Mouse (Mus musculus): ENCODE measurements around the gene Pdia2. TPM values are rescaled to one million over a fixed set of nuclear protein-coding genes. Genes with fewer than 3 reads are reported as not detected.

Gene Pdia2
- polyA plus RNA-seq, 1 experiment from 2014 or later, result 0.48 TPM

DNA sequence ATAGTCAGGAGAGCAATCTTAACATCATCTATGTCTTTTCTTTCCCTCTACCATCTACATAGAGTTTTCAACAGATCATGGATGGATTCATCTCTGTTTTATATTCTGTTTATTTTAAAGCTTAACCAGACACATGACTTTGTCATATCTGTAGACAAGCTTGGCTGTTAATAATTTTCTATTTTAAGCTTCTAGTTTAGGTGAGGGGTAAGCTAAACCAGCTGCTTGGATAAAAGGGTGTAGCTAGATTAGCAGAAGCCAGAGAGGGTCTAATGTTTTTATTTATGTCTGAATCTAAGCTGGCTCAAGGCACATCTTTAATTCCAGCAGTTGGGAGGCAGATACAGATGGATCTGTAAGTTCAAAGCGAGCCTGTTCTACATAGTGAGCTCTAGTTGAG, 36.2 kb downstream of the Pdia2 start:
- no peak overlapping the region for H3K9ac ChIP-seq (replicated peaks; ENCODE audit: low read length)
- no peak overlapping the region for H3K27ac ChIP-seq (replicated peaks; ENCODE audit: low read depth, low read length)
- H3K4me3 ChIP-seq (ENCODE audit: low read depth, low read length), result no peak overlapping the region
- no peak for DNase-seq (ENCODE audit: low spot score)
- H3K9me3 ChIP-seq (replicated peaks; ENCODE audit: control insufficient read depth, low read length), result no peaks in the 10 kb centered on the region
- ATAC-seq (replicated peaks; ENCODE audit: insufficient number of reproducible peaks, low FRiP score, low TSS enrichment, low read depth), result no peak
- no peaks in the 10 kb centered on the region for H3K27me3 ChIP-seq (ENCODE audit: control insufficient read depth, insufficient read depth, low read length)
- no peaks in the 10 kb centered on the region for H3K36me3 ChIP-seq (replicated peaks; ENCODE audit: control insufficient read depth, insufficient read depth, low read depth, low read length)
- WGBS, result 90% methylated on average over 1 of the region's 1 CpGs
- no peak overlapping the region for H3K4me2 ChIP-seq (ENCODE audit: low read depth, low read length)
- H3K4me1 ChIP-seq (ENCODE audit: control insufficient read depth, insufficient read depth, low read length), result no peaks in the 10 kb centered on the region

DNA sequence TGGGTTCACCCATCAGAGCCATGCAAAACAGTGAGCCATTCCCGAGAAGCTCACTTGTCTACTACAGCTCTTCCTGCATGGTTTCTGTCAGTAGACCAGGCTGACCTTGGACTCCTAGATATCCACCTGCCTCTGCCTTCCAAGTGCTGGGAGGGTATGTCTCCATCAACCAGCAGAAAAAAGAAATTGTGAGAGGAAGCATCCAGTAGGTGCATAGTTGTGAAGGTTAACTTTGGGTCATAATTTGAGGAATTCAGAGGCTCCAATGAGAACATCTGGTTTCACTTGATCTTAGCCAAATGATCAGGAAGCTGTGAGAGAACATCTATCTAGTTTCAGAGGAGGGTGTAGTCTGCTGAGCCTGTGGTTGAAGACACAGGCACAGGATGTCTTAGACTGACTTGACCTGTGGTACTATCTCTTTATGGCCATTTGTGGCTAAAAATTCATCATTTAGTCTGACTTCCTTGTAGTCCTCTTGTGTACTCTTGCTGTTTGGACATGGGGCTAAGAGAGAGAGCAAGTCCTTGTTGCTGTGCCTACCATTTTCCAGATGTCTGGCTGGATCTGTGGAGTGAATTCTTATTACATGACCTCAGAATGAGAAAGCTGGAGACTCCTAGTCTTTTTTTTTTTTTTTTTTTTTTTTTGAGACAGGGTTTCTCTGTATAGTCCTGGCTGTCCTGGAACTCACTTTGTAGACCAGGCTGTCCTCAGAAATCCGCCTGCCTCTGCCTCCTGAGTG, 46.8 kb downstream of the Pdia2 start:
- H3K27ac ChIP-seq (replicated peaks; ENCODE audit: low read depth, low read length), result no peak overlapping the region

GRCm38 (mm10) chr17:26149056-26149455, 49.8 kb downstream of the Pdia2 start:
- H3K27me3 ChIP-seq (ENCODE audit: control insufficient read depth, insufficient read depth, low read length), result no peaks in the 10 kb centered on the region
- H3K4me2 ChIP-seq (ENCODE audit: low read depth, low read length), result no peak overlapping the region
- WGBS, result 68% methylated on average over 2 of the region's 2 CpGs
- ATAC-seq (replicated peaks; ENCODE audit: insufficient number of reproducible peaks, low FRiP score, low TSS enrichment, low read depth), result no peak
- no peak overlapping the region for H3K27ac ChIP-seq (replicated peaks; ENCODE audit: low read depth, low read length)
- H3K4me1 ChIP-seq (ENCODE audit: control insufficient read depth, insufficient read depth, low read length), result no peaks in the 10 kb centered on the region
- no peak overlapping the region for H3K9ac ChIP-seq (replicated peaks; ENCODE audit: low read length)
- no peaks in the 10 kb centered on the region for H3K9me3 ChIP-seq (replicated peaks; ENCODE audit: control insufficient read depth, low read length)
- no peak for DNase-seq (ENCODE audit: low spot score)
- H3K36me3 ChIP-seq (replicated peaks; ENCODE audit: control insufficient read depth, insufficient read depth, low read depth, low read length), result peaks cover 4% of the 10 kb centered on the region
- no peak overlapping the region for H3K4me3 ChIP-seq (ENCODE audit: low read depth, low read length)

More for the DNA sequence above, 46.8 kb downstream of the Pdia2 start:
- no peak overlapping the region for H3K9ac ChIP-seq (replicated peaks; ENCODE audit: low read length)
- peaks cover 4% of the 10 kb centered on the region; the same call in 1 of the 2 replicates for H3K36me3 ChIP-seq (replicated peaks; ENCODE audit: control insufficient read depth, insufficient read depth, low read depth, low read length)
- H3K4me1 ChIP-seq (ENCODE audit: control insufficient read depth, insufficient read depth, low read length), result no peaks in the 10 kb centered on the region
- 96% methylated on average over 2 of the region's 2 CpGs for WGBS
- H3K4me3 ChIP-seq (ENCODE audit: low read depth, low read length), result no peak overlapping the region
- H3K27me3 ChIP-seq (ENCODE audit: control insufficient read depth, insufficient read depth, low read length), result no peaks in the 10 kb centered on the region
- DNase-seq (ENCODE audit: low spot score) (no peak), ATAC-seq (replicated peaks; ENCODE audit: insufficient number of reproducible peaks, low FRiP score, low TSS enrichment, low read depth) (no peak)
- H3K4me2 ChIP-seq (ENCODE audit: low read depth, low read length), result no peak overlapping the region
- no peaks in the 10 kb centered on the region for H3K9me3 ChIP-seq (replicated peaks; ENCODE audit: control insufficient read depth, low read length)

Other genes starting within 250 kb of the Pdia2 start
- gene A930017K11Rik, start 246.5 kb downstream of the Pdia2 start, polyA plus RNA-seq (2014; fragmentation: Nextera tagmentation; extraction: Ambion mirVana), result 0.15 and 0.49 TPM in 2 replicates
- 17.4 and 20.2 TPM in 2 replicates for gene Capn15, start 213.3 kb downstream of the Pdia2 start, polyA plus RNA-seq (2014; fragmentation: Nextera tagmentation; extraction: Ambion mirVana)
- gene Rab11fip3, start 129.5 kb downstream of the Pdia2 start, polyA plus RNA-seq (2014; fragmentation: Nextera tagmentation; extraction: Ambion mirVana), result 12.9 and 16.1 TPM in 2 replicates
- gene Decr2, start 108.8 kb downstream of the Pdia2 start, polyA plus RNA-seq (2014; fragmentation: Nextera tagmentation; extraction: Ambion mirVana), result 18.8 and 19.0 TPM in 2 replicates
- gene Nme4, start 103.5 kb downstream of the Pdia2 start, polyA plus RNA-seq (2014; fragmentation: Nextera tagmentation; extraction: Ambion mirVana), result 91.2 and 104 TPM in 2 replicates
- gene Tmem8, start 85.8 kb downstream of the Pdia2 start, polyA plus RNA-seq (2014; fragmentation: Nextera tagmentation; extraction: Ambion mirVana), result 0.48 and 0.92 TPM in 2 replicates
- gene Mrpl28, start 75.6 kb downstream of the Pdia2 start, polyA plus RNA-seq (2014; fragmentation: Nextera tagmentation; extraction: Ambion mirVana), result 250 and 261 TPM in 2 replicates
- gene Axin1, start 60.4 kb downstream of the Pdia2 start, polyA plus RNA-seq (2014; fragmentation: Nextera tagmentation; extraction: Ambion mirVana), result 12.8 and 17.9 TPM in 2 replicates
- 2.0 and 3.0 TPM in 2 replicates for gene Rgs11, start 3.9 kb upstream of the Pdia2 start, polyA plus RNA-seq (2014; fragmentation: Nextera tagmentation; extraction: Ambion mirVana)
- 15.9 and 21.1 TPM in 2 replicates for gene Arhgdig, start 8.7 kb upstream of the Pdia2 start, polyA plus RNA-seq (2014; fragmentation: Nextera tagmentation; extraction: Ambion mirVana)
- 21.3 and 21.7 TPM in 2 replicates for gene Fam234a, start 45.2 kb upstream of the Pdia2 start, polyA plus RNA-seq (2014; fragmentation: Nextera tagmentation; extraction: Ambion mirVana)
- 140 and 147 TPM in 2 replicates for gene Luc7l, start 53.8 kb upstream of the Pdia2 start, polyA plus RNA-seq (2014; fragmentation: Nextera tagmentation; extraction: Ambion mirVana)
- gene Neurl1b, start 215.7 kb upstream of the Pdia2 start, polyA plus RNA-seq (2014; fragmentation: Nextera tagmentation; extraction: Ambion mirVana), result 0.25 and 0.45 TPM in 2 replicates

Measured in embryonic facial prominence, embryonic 11.5 days (tissue).